Comparison of ENCODE assay signal across 25 mouse cellular contexts in genomic region chrX:159744620-159745019, GRCm38 (mm10).
DNase-seq lines count a peak whose midpoint lies in the region; ATAC-seq and TF ChIP-seq lines count a peak whose summit lies in the region.
"Had no signal": no experiment of that assay in that cellular context is flagged by ENCODE, and none has a peak within 500 bp of the region (broad histone marks: within the 10 kb centered on the region; RNA-seq: fewer than 3 reads in every experiment).

No protein-coding gene starts in this region.

- H3K9me3 ChIP-seq in forebrain, embryonic 16.5 days (ENCODE audit: control insufficient read depth, low read length) = no peaks in the 10 kb centered on the region
- no peaks in the 10 kb centered on the region for H3K9me3 ChIP-seq in forebrain, embryonic 10.5 days
- no peaks in the 10 kb centered on the region for H3K9me3 ChIP-seq in lung, embryonic 16.5 days (ENCODE audit: control insufficient read depth, low read length)
- H3K9me3 ChIP-seq: embryonic facial prominence, embryonic 15.5 days; G1E; heart, embryonic 15.5 days; limb, embryonic 12.5 days; midbrain, embryonic 12.5 days had no signal

- WGBS in forebrain, embryonic 16.5 days = 37% methylated on average over 3 of the region's 3 CpGs
- 32% methylated on average over 3 of the region's 3 CpGs for WGBS in forebrain, embryonic 10.5 days
- 51% methylated on average over 3 of the region's 3 CpGs for WGBS in lung, embryonic 16.5 days

- no peak overlapping the region for H3K9ac ChIP-seq in forebrain, embryonic 16.5 days (replicated peaks; ENCODE audit: low read depth, low read length)
- no peak overlapping the region for H3K9ac ChIP-seq in lung, embryonic 16.5 days (ENCODE audit: low read length)
- H3K9ac ChIP-seq: embryonic facial prominence, embryonic 15.5 days; heart, embryonic 15.5 days; limb, embryonic 12.5 days; liver, postnatal 0 days; midbrain, embryonic 12.5 days had no signal

- TF ChIP-seq CTCF in embryonic fibroblast, embryonic 13.5 days (IDR thresholded peaks at IDR 0.05; ENCODE audit: borderline replicate concordance, insufficient read depth, low read length) = no peak

- ATAC-seq in forebrain, embryonic 16.5 days = 0 out of 2 replicates have a peak, but pooled peaks have one; percentile 31
- ATAC-seq in lung, embryonic 16.5 days (ENCODE audit: low read depth) = peak; percentile 69; the same call in 1 of the 2 replicates
- ATAC-seq: intestine, embryonic 16.5 days; liver, postnatal 0 days had no signal

- no peak overlapping the region for H3K4me2 ChIP-seq in forebrain, embryonic 16.5 days (ENCODE audit: low read length)
- no peak overlapping the region for H3K4me2 ChIP-seq in lung, embryonic 16.5 days (ENCODE audit: low read depth, low read length)
- H3K4me2 ChIP-seq: embryonic facial prominence, embryonic 15.5 days; heart, embryonic 15.5 days; limb, embryonic 12.5 days; liver, embryonic 11.5 days; midbrain, embryonic 12.5 days had no signal

- no peak overlapping the region for H3K27ac ChIP-seq in forebrain, embryonic 16.5 days (ENCODE audit: low read length)
- no peak overlapping the region for H3K27ac ChIP-seq in forebrain, embryonic 10.5 days
- H3K27ac ChIP-seq in lung, embryonic 16.5 days (ENCODE audit: low read length) = no peak overlapping the region
- peak overlapping the region; percentile 36; the same call in 1 of the 2 replicates for H3K27ac ChIP-seq in embryonic fibroblast, embryonic 13.5 days (ENCODE audit: insufficient read depth, low read length)
- H3K27ac ChIP-seq: embryonic facial prominence, embryonic 15.5 days; gastrocnemius, adult 2 months; heart, embryonic 15.5 days; hindbrain, postnatal 0 days; limb, embryonic 12.5 days; midbrain, embryonic 12.5 days had no signal

- H3K4me3 ChIP-seq in forebrain, embryonic 16.5 days (replicated peaks; ENCODE audit: low read length) = no peak overlapping the region
- no peak overlapping the region for H3K4me3 ChIP-seq in forebrain, embryonic 10.5 days
- H3K4me3 ChIP-seq in lung, embryonic 16.5 days (ENCODE audit: low read length) = no peak overlapping the region
- H3K4me3 ChIP-seq in embryonic fibroblast, embryonic 13.5 days (ENCODE audit: insufficient read depth, low read length) = no peak overlapping the region
- H3K4me3 ChIP-seq: embryonic facial prominence, embryonic 15.5 days; gastrocnemius, adult 2 months; heart, embryonic 15.5 days; limb, embryonic 12.5 days; midbrain, embryonic 12.5 days had no signal

- no peaks in the 10 kb centered on the region for H3K27me3 ChIP-seq in forebrain, embryonic 16.5 days (replicated peaks; ENCODE audit: control insufficient read depth, insufficient read depth, low read length)
- H3K27me3 ChIP-seq in forebrain, embryonic 10.5 days (ENCODE audit: poor library complexity, severe bottlenecking) = peaks cover 87% of the 10 kb centered on the region
- H3K27me3 ChIP-seq in lung, embryonic 16.5 days (ENCODE audit: control insufficient read depth, insufficient read depth, low read depth, low read length) = no peaks in the 10 kb centered on the region; the same call in 1 of the 2 replicates
- H3K27me3 ChIP-seq: CH12.LX; embryonic facial prominence, embryonic 15.5 days; heart, embryonic 15.5 days had no signal

- no peak for TF ChIP-seq POLR2A in embryonic fibroblast, embryonic 13.5 days (IDR thresholded peaks at IDR 0.05; ENCODE audit: low read depth, low read length)

- H3K36me3 ChIP-seq in forebrain, embryonic 16.5 days (ENCODE audit: control insufficient read depth, insufficient read depth) = no peaks in the 10 kb centered on the region
- H3K36me3 ChIP-seq in forebrain, embryonic 10.5 days (replicated peaks) = no peaks in the 10 kb centered on the region
- H3K36me3 ChIP-seq in lung, embryonic 16.5 days (ENCODE audit: control insufficient read depth, insufficient read depth, low read length) = no peaks in the 10 kb centered on the region
- H3K36me3 ChIP-seq: embryonic facial prominence, embryonic 15.5 days; heart, embryonic 15.5 days; limb, embryonic 12.5 days; midbrain, embryonic 12.5 days had no signal

- H3K4me1 ChIP-seq in forebrain, embryonic 16.5 days (replicated peaks; ENCODE audit: control insufficient read depth, insufficient read depth, low read length) = peaks cover 4% of the 10 kb centered on the region; the same call in 1 of the 2 replicates
- H3K4me1 ChIP-seq in forebrain, embryonic 10.5 days = peaks cover 6% of the 10 kb centered on the region; the same call in 1 of the 2 replicates
- no peaks in the 10 kb centered on the region for H3K4me1 ChIP-seq in lung, embryonic 16.5 days (replicated peaks; ENCODE audit: control insufficient read depth, insufficient read depth, low read length)
- H3K4me1 ChIP-seq in embryonic fibroblast, embryonic 13.5 days (ENCODE audit: control insufficient read depth, insufficient read depth, low read length) = no peaks in the 10 kb centered on the region; the same call in 1 of the 2 replicates
- H3K4me1 ChIP-seq: embryonic facial prominence, embryonic 15.5 days; heart, embryonic 15.5 days; limb, embryonic 12.5 days; midbrain, embryonic 12.5 days had no signal

- DNase-seq in forebrain, embryonic 10.5 days (ENCODE audit: extremely low spot score, low spot score) = no peak
- no peak for DNase-seq in lung, postnatal 4 days
- no peak for DNase-seq in right cerebral cortex, adult 2 months (ENCODE audit: low spot score in 2 of 2)
- no peak for DNase-seq in cerebellum, adult 18-20 months
- DNase-seq: B cell, adult 2 months; cerebellum, adult 9-11 months; kidney, adult 9 months; kidney, postnatal 36 days; layer of hippocampus, postnatal 36 days; liver, postnatal 0 days; right cerebral cortex, postnatal 25 days; spleen, adult 18-20 months had no signal
